Mouse (Mus musculus) hindbrain, postnatal 0 days (tissue): ENCODE results near the gene Rad17. TPM values are rescaled to one million over a fixed set of nuclear protein-coding genes. Genes with fewer than 3 reads are reported as not detected.
A peak's percentile ranks its signal among the peaks of the same experiment; 100 is the strongest.

ENCODE experiments used
- ATAC-seq: fragments of 200-750 bp; cut with Nextera tagmentation; 2 replicates; pipeline ENCODE4 v1.8.0; 2017; ENCODE audit warnings: mild to moderate bottlenecking, moderate TSS enrichment, moderate library complexity
- DNase-seq: peaks from one replicate; pipeline ENCODE4 v3.0.0-alpha.2; 2015; ENCODE audit warnings: low spot score
- H3K27ac ChIP-seq: fragments of 300-500 bp; sonication (generic); 2 replicates; pipeline ENCODE4 v1.5.1; 2014; ENCODE audit warnings: mild to moderate bottlenecking
- H3K27me3 ChIP-seq: fragments of 300-500 bp; sonication (generic); 2 replicates; pipeline ENCODE4 v1.6.1; 2014; ENCODE audit warnings: low read length, mixed read lengths; ENCODE audit not compliant: insufficient read depth
- H3K36me3 ChIP-seq: fragments of 300-500 bp; sonication (generic); 2 replicates; pipeline ENCODE4 v1.6.1; 2014; ENCODE audit warnings: low read length, mixed read lengths; ENCODE audit not compliant: insufficient read depth
- H3K4me1 ChIP-seq: fragments of 300-500 bp; sonication (generic); 2 replicates; pipeline ENCODE4 v1.6.1; 2014; ENCODE audit warnings: antibody characterized with exemption, low read length, mixed read lengths; ENCODE audit not compliant: insufficient read depth
- H3K4me2 ChIP-seq: fragments of 300-500 bp; sonication (generic); 2 replicates; pipeline ENCODE4 v1.6.1; 2014; ENCODE audit warnings: low read depth, mild to moderate bottlenecking, low read length, moderate library complexity, mixed read lengths
- H3K4me3 ChIP-seq: fragments of 300-500 bp; sonication (generic); 2 replicates; pipeline ENCODE4 v1.5.1; 2014; ENCODE audit warnings: low read length
- H3K9ac ChIP-seq: fragments of 300-500 bp; sonication (generic); replicated peaks from 2 replicates; pipeline ENCODE4 v1.6.1; 2014; ENCODE audit warnings: mild to moderate bottlenecking, low read length, moderate library complexity, mixed read lengths
- H3K9me3 ChIP-seq: fragments of 300-500 bp; sonication (generic); 2 replicates; pipeline ENCODE4 v1.6.1; 2016; ENCODE audit warnings: low read length, mixed read lengths
- CTCF ChIP-seq: IDR thresholded peaks from 2 replicates; pipeline ENCODE4 v1.5.1; 2016; ENCODE audit warnings: antibody characterized with exemption, control low read depth, low read depth
- WGBS: fragments of 180-500 bp; shearing (Covaris S2); extraction: QIAGEN DNeasy Blood & Tissue Kit; methylation state at CpG from one replicate; pipeline ENCODE4 v1.1.7; 2014; 5-methylcytosine and 5-hydroxymethylcytosine counted together
- polyA plus RNA-seq: library from polyadenylated mRNA; unstranded; fragments of >200 nt; fragmentation: Nextera tagmentation; extraction: Ambion mirVana; gene quantifications from 2 replicates; pipeline ENCODE4 v1.2.1, GENCODE M21; 2015
- total RNA-seq: library from RNA; depleted of rRNA; stranded (reverse); fragments of >200 nt; gene quantifications from 2 replicates; pipeline ENCODE4 v1.2.3, GENCODE M21; 2014

Rad17 gene
- total and polyA plus RNA-seq, 2 experiments from 2014 or later = 12.3 to 13.1 TPM

DNA sequence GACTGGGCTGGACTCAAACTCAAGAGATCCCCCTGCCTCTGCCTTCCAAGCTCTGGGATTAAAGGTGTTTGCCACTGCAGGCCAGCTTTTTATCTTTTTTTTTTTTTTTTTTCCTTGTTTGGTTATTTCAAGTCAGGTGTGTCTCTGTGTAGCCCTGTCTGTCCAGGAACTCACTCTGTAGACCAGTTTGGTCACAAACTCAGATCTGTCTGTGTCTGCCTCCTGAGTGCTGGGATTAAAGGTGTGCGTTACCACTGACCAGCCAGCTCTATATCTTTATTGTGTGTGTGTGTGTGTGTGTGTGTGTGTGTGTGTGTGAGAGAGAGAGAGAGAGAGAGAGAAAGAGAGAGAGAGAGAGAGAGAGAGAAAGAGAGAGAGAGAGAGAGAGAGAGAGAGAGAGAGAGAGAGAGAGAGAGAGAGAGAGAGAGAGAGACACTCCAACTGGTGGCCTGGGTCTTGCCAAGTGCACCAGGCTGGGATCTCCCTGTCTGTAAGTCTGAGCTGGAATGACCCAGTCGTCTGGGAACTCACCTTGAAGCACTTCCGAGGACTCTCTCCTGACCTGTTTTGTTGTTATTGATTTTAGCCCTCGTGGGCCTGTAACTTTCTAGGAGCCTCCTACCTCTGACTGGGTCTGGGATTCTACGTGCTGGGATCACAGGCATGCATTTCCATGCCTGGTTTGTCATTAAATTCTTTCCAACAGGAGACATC lies 55.9 kb downstream of the Rad17 start:
- Histone ChIP-seq H3K4me2 (no peak overlapping the region), H3K9me3 (no peaks in the 10 kb centered on the region), H3K4me3 (no peak overlapping the region), H3K27me3 (no peaks in the 10 kb centered on the region), H3K4me1 (no peaks in the 10 kb centered on the region), H3K36me3 (no peaks in the 10 kb centered on the region), H3K27ac (0 out of 2 replicates have a peak overlapping the region, but pooled peaks have one; percentile 78), H3K9ac (no peak overlapping the region)
- no peak for DNase-seq
- TF ChIP-seq CTCF = no peak
- ATAC-seq = no peak
- 76% methylated on average over 5 of the region's 5 CpGs for WGBS

DNA sequence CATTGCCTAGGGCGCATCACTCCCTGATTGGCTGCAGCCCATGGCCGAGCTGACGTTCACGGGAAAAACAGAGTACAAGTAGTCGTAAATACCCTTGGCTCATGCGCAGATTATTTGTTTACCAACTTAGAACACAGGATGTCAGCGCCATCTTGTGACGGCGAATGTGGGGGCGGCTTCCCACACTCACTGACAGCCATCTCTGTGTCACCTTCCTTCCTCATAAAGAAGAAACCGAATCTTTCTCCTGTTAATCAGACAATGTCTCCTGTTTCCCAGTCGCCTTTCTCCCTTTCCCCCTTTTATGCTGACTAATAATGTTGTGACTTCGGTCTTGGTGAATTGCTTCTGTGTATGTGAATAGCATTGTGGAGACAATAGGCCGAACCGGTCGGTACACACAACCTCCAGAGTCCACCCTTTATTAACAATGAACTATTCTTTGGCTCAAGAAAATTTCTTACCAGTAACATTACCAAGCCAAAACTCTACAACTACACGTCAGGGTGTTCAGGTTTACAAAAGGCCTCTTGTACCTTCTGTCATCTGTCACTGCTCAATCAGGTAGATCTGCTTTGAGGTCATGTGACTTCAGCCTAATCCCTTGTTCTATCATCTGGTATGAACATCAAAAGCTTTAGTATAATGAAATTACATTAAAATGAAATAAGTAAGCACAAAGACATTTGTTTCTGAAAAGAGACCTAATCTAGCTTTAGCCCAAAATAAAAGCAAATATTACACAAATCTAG lies 56.6 kb downstream of the Rad17 start:
- no peaks in the 10 kb centered on the region for H3K4me1 ChIP-seq
- WGBS = 52% methylated on average over 11 of the region's 17 CpGs
- TF ChIP-seq CTCF = peak; percentile 31; the same call in 1 of the 2 replicates
- 0 out of 2 replicates have a peak overlapping the region, but pooled peaks have one; percentile 18 for H3K4me2 ChIP-seq
- H3K4me3 ChIP-seq = no peak overlapping the region
- DNase-seq (no peak), ATAC-seq (peak; percentile 89)
- H3K27me3 ChIP-seq = no peaks in the 10 kb centered on the region
- H3K27ac ChIP-seq = peak overlapping the region; percentile 78
- H3K9ac ChIP-seq = no peak overlapping the region; the same call in 1 of the 2 replicates
- H3K9me3 ChIP-seq = no peaks in the 10 kb centered on the region
- no peaks in the 10 kb centered on the region for H3K36me3 ChIP-seq

DNA sequence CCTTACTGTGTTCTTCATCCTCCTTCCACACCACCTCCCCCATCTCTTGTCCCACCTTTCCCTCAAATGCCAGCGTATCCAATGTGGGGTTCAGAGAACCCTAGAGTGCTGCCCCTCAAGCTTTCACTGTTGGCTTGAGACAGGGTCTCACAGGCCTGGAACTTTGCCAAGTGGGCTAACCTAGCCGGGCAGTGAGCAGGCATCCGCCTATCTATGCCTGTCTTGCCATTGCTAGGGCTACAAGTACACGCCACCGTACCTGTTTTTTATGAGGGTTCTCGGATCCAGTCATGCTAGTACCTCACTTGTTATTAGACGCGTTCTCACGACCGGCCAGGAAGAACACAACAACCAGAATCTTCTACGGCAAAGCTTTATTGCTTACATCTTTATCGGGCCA lies 62.2 kb downstream of the Rad17 start:
- Histone ChIP-seq H3K9me3 (no peaks in the 10 kb centered on the region), H3K4me2 (peak overlapping the region; percentile 17; the same call in 1 of the 2 replicates), H3K4me1 (no peaks in the 10 kb centered on the region), H3K4me3 (no peak overlapping the region), H3K27me3 (no peaks in the 10 kb centered on the region), H3K9ac (no peak overlapping the region), H3K27ac (no peak overlapping the region), H3K36me3 (no peaks in the 10 kb centered on the region)
- DNase-seq = no peak
- no peak for TF ChIP-seq CTCF
- peak; percentile 38; the same call in 1 of the 2 replicates for ATAC-seq
- WGBS = 84% methylated on average over 11 of the region's 12 CpGs

DNA sequence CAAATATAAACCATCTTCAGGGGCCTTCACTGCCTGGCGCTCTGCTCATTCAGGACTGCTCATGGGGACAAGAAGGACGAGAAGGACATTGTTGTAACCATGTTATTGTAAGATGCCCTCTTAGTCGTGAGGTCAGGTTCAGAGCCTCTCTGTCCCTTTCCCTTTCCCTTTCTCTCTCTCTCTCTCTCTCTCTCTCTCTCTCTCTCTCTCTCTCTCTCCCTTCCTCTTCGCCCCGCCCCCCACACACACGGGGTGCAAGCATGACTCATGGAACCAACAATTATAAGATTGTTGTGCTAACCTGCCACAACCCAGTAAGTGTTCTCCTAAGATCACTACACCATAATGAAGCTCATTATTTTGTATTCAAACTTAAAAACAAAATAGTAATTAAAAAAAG lies 68.7 kb downstream of the Rad17 start:
- H3K9ac ChIP-seq = no peak overlapping the region
- H3K4me3 ChIP-seq = no peak overlapping the region
- no peaks in the 10 kb centered on the region for H3K4me1 ChIP-seq
- no peaks in the 10 kb centered on the region for H3K36me3 ChIP-seq
- DNase-seq (no peak), ATAC-seq (no peak)
- 46% methylated on average over 6 of the region's 6 CpGs for WGBS
- no peak overlapping the region for H3K4me2 ChIP-seq
- no peaks in the 10 kb centered on the region for H3K9me3 ChIP-seq
- H3K27ac ChIP-seq = no peak overlapping the region
- TF ChIP-seq CTCF = no peak
- no peaks in the 10 kb centered on the region for H3K27me3 ChIP-seq

DNA sequence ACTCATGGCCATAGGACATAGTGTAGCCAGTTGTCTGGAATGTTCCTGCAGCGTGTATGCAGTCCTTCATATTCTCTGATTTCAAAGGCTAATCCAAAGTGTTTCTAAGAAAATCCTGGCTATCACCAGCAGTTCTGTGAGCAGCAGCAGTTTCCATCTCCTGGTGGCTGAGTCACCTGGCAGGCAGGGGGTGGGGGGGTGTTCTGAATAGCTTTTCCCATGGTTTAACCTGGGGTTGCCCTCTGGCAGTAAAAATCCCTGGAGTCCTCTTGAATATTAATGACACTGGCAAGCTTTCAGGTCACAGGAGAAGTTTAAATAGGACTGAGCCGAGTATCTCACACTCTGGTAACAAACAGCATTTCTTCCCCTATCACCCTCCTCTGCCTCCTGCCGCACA lies 69.2 kb downstream of the Rad17 start:
- H3K36me3 ChIP-seq = no peaks in the 10 kb centered on the region
- no peak overlapping the region for H3K4me3 ChIP-seq
- H3K9me3 ChIP-seq = no peaks in the 10 kb centered on the region
- TF ChIP-seq CTCF = no peak
- H3K4me2 ChIP-seq = no peak overlapping the region
- no peaks in the 10 kb centered on the region for H3K4me1 ChIP-seq
- WGBS = 44% methylated on average over 3 of the region's 3 CpGs
- no peak overlapping the region for H3K9ac ChIP-seq
- H3K27ac ChIP-seq = no peak overlapping the region
- no peaks in the 10 kb centered on the region for H3K27me3 ChIP-seq
- ATAC-seq = no peak
- no peak for DNase-seq

DNA sequence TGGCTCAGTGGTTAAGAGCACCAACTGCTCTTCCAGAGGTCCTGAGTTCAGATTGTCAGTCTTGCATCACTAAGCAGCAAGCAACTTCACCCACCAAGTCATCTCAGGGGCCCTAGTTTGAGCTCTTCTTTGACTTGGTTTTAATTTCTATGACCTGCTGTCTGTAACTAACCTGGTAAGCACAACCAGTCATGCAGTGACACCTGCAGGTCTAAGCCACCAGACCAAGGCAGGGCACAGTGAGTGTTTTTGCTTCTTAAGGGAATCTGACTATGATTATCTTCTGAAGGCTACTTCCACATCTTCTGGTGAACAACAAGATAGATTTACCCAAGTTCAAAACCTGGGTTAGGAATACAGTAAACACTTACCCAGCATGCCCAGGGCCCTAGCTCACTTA lies 70.9 kb downstream of the Rad17 start:
- no peak for ATAC-seq
- no peaks in the 10 kb centered on the region for H3K36me3 ChIP-seq

DNA sequence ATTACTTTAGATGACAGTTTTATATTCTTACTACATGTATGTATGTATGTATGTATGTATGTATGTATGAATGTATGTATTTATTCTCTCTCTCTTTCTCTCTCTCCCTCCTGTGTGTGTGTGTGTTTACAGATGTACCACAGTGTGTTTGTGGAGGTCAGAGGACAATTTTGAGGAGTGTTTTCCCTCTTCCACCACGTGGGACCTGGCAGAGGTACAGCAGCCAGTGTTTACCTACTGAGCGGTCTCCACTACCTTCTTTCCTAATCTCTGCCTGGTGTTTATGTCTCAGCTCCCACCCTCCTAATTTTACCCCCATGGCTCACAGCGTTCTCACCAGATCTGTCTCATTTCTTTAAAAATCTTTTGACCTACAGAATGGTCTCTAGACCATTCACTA lies 71.6 kb downstream of the Rad17 start:
- no peak for DNase-seq
- H3K9ac ChIP-seq = no peak overlapping the region
- no peak overlapping the region for H3K27ac ChIP-seq
- no peaks in the 10 kb centered on the region for H3K9me3 ChIP-seq
- 57% methylated on average over 3 of the region's 3 CpGs for WGBS
- no peaks in the 10 kb centered on the region for H3K36me3 ChIP-seq
- no peaks in the 10 kb centered on the region for H3K27me3 ChIP-seq
- ATAC-seq = no peak
- no peak overlapping the region for H3K4me3 ChIP-seq
- H3K4me2 ChIP-seq = no peak overlapping the region
- H3K4me1 ChIP-seq = no peaks in the 10 kb centered on the region
- no peak for TF ChIP-seq CTCF

More for the DNA sequence above, 70.9 kb downstream of the Rad17 start:
- H3K4me3 ChIP-seq = no peak overlapping the region
- TF ChIP-seq CTCF = peak; percentile 13
- H3K4me1 ChIP-seq = no peaks in the 10 kb centered on the region
- no peak overlapping the region for H3K27ac ChIP-seq
- no peak for DNase-seq
- H3K27me3 ChIP-seq = no peaks in the 10 kb centered on the region
- no peaks in the 10 kb centered on the region for H3K9me3 ChIP-seq
- no peak overlapping the region for H3K9ac ChIP-seq
- H3K4me2 ChIP-seq = no peak overlapping the region
